Mouse (Mus musculus): ENCODE results near the gene Sh3bgrl2. TPM values are rescaled to one million over a fixed set of nuclear protein-coding genes. Genes with fewer than 3 reads are reported as not detected.
A peak's percentile ranks its signal among the peaks of the same experiment; 100 is the strongest.

Sh3bgrl2 gene
- polyA plus RNA-seq, 1 experiment from 2014 or later, result 15.0 TPM

- no peak overlapping the region for H3K4me2 ChIP-seq
- H3K9ac ChIP-seq, result no peak overlapping the region
- 82% methylated on average over 5 of the region's 5 CpGs for whole genome bisulfite sequencing
- no peaks in the 10 kb centered on the region for H3K36me3 ChIP-seq
- peaks cover 5% of the 10 kb centered on the region for H3K4me1 ChIP-seq
- H3K27ac ChIP-seq (replicated peaks), result no peak overlapping the region
- no peak overlapping the region for H3K4me3 ChIP-seq
- 0 out of 2 replicates have a peak, but pooled peaks cover 4% of the 10 kb centered on the region for H3K9me3 ChIP-seq
- no peak for ATAC-seq (ENCODE audit: extremely low read depth, insufficient number of reproducible peaks, low FRiP score, low TSS enrichment)
- no peaks in the 10 kb centered on the region for H3K27me3 ChIP-seq (replicated peaks)
These were observed 113.7 kb downstream of the Sh3bgrl2 start for GRCm38 (mm10) chr9:83661811-83662210.

- Histone ChIP-seq H3K9ac (peak overlapping the region; percentile 73), H3K36me3 (no peaks in the 10 kb centered on the region), H3K4me1 (no peaks in the 10 kb centered on the region), H3K4me3 (peak overlapping the region; percentile 53), H3K4me2 (peak overlapping the region; percentile 73), H3K27me3 (replicated peaks) (no peaks in the 10 kb centered on the region), H3K9me3 (0 out of 2 replicates have a peak, but pooled peaks cover 4% of the 10 kb centered on the region), H3K27ac (replicated peaks) (0 out of 2 replicates have a peak overlapping the region, but pooled peaks have one; percentile 25)
- 37% methylated on average over 24 of the region's 33 CpGs for WGBS
- no peak for ATAC-seq (ENCODE audit: extremely low read depth, insufficient number of reproducible peaks, low FRiP score, low TSS enrichment)
These were observed 116.1 kb downstream of the Sh3bgrl2 start for GRCm38 (mm10) chr9:83663981-83664897.

- no peaks in the 10 kb centered on the region for H3K4me1 ChIP-seq
- WGBS, result 49% methylated on average over 8 of the region's 8 CpGs
- no peaks in the 10 kb centered on the region for H3K27me3 ChIP-seq (replicated peaks)
- ATAC-seq (ENCODE audit: extremely low read depth, insufficient number of reproducible peaks, low FRiP score, low TSS enrichment), result no peak
- no peaks in the 10 kb centered on the region for H3K36me3 ChIP-seq
- no peak overlapping the region for H3K27ac ChIP-seq (replicated peaks)
- no peak overlapping the region for H3K9ac ChIP-seq
- 0 out of 2 replicates have a peak, but pooled peaks cover 4% of the 10 kb centered on the region for H3K9me3 ChIP-seq
- H3K4me2 ChIP-seq, result peak overlapping the region; percentile 73
- H3K4me3 ChIP-seq, result peak overlapping the region; percentile 53
These were observed 116.8 kb downstream of the Sh3bgrl2 start for GRCm38 (mm10) chr9:83664951-83665350.

- Histone ChIP-seq H3K9ac (no peak overlapping the region), H3K9me3 (no peaks in the 10 kb centered on the region), H3K4me2 (no peak overlapping the region), H3K36me3 (no peaks in the 10 kb centered on the region), H3K27ac (replicated peaks) (no peak overlapping the region), H3K4me3 (no peak overlapping the region), H3K4me1 (no peaks in the 10 kb centered on the region), H3K27me3 (replicated peaks) (no peaks in the 10 kb centered on the region)
- no peak for ATAC-seq (ENCODE audit: extremely low read depth, insufficient number of reproducible peaks, low FRiP score, low TSS enrichment)
- WGBS, result 43% methylated on average over 4 of the region's 4 CpGs
These were observed 118.9 kb downstream of the Sh3bgrl2 start for GRCm38 (mm10) chr9:83667031-83667430.

- WGBS, result 58% methylated on average over 3 of the region's 3 CpGs
- Histone ChIP-seq H3K4me3 (no peak overlapping the region), H3K9me3 (no peaks in the 10 kb centered on the region), H3K4me1 (no peaks in the 10 kb centered on the region), H3K27ac (replicated peaks) (no peak overlapping the region), H3K36me3 (no peaks in the 10 kb centered on the region), H3K9ac (no peak overlapping the region), H3K27me3 (replicated peaks) (no peaks in the 10 kb centered on the region; the same call in 1 of the 2 replicates), H3K4me2 (no peak overlapping the region)
- no peak for ATAC-seq (ENCODE audit: extremely low read depth, insufficient number of reproducible peaks, low FRiP score, low TSS enrichment)
These were observed 131.5 kb downstream of the Sh3bgrl2 start for GRCm38 (mm10) chr9:83679626-83680025.

GRCm38 (mm10) chr9:83681661-83682655, 133.8 kb downstream of the Sh3bgrl2 start:
- 64% methylated on average over 12 of the region's 12 CpGs for WGBS
- Histone ChIP-seq H3K27ac (replicated peaks) (no peak overlapping the region), H3K9me3 (no peaks in the 10 kb centered on the region), H3K27me3 (replicated peaks) (no peaks in the 10 kb centered on the region; the same call in 1 of the 2 replicates), H3K4me2 (no peak overlapping the region), H3K36me3 (no peaks in the 10 kb centered on the region), H3K4me1 (peaks cover 8% of the 10 kb centered on the region), H3K9ac (no peak overlapping the region), H3K4me3 (no peak overlapping the region)
- ATAC-seq (ENCODE audit: extremely low read depth, insufficient number of reproducible peaks, low FRiP score, low TSS enrichment), result no peak

- no peak for ATAC-seq (ENCODE audit: extremely low read depth, insufficient number of reproducible peaks, low FRiP score, low TSS enrichment)
- H3K4me2 ChIP-seq, result peak overlapping the region; percentile 63
- no peaks in the 10 kb centered on the region for H3K36me3 ChIP-seq
- H3K4me1 ChIP-seq, result peaks cover 12% of the 10 kb centered on the region
- H3K27me3 ChIP-seq (replicated peaks), result no peaks in the 10 kb centered on the region; the same call in 1 of the 2 replicates
- 26% methylated on average over 18 of the region's 18 CpGs for WGBS
- H3K4me3 ChIP-seq, result peak overlapping the region; percentile 34
- H3K27ac ChIP-seq (replicated peaks), result no peak overlapping the region
- H3K9me3 ChIP-seq, result no peaks in the 10 kb centered on the region
- peak overlapping the region; percentile 47 for H3K9ac ChIP-seq
These were observed 138.5 kb downstream of the Sh3bgrl2 start for GRCm38 (mm10) chr9:83686511-83687100.

GRCm38 (mm10) chr9:83687904-83688303, 139.8 kb downstream of the Sh3bgrl2 start:
- no peaks in the 10 kb centered on the region; the same call in 1 of the 2 replicates for H3K27me3 ChIP-seq (replicated peaks)
- H3K27ac ChIP-seq (replicated peaks), result no peak overlapping the region
- peaks cover 12% of the 10 kb centered on the region for H3K4me1 ChIP-seq
- no peaks in the 10 kb centered on the region for H3K9me3 ChIP-seq
- no peak overlapping the region for H3K4me3 ChIP-seq
- H3K36me3 ChIP-seq, result no peaks in the 10 kb centered on the region
- no peak for ATAC-seq (ENCODE audit: extremely low read depth, insufficient number of reproducible peaks, low FRiP score, low TSS enrichment)
- 42% methylated on average over 3 of the region's 3 CpGs for WGBS
- H3K4me2 ChIP-seq, result no peak overlapping the region
- H3K9ac ChIP-seq, result no peak overlapping the region
